Mouse (Mus musculus): ENCODE data around the gene D730048I06Rik. TPM values are rescaled to one million over a fixed set of nuclear protein-coding genes. Genes with fewer than 3 reads are reported as not detected.
"Not testable (repeated sequence)": the region's sequence is repeated elsewhere in the genome, so short reads cannot be mapped to it uniquely, and the experiment has no call there.

The D730048I06Rik gene
- not detected for total RNA-seq (2021)

GRCm38 (mm10) chr9:35790001-35790400 is at the start of gene D730048I06Rik, which contains the start of gene Gm27235:
Gene D730048I06Rik, minus strand, starts transcription at chr9:35790112.
Gene Gm27235, minus strand, starts transcription at chr9:35790101.
- no peak for DNase-seq (ENCODE audit: extremely low spot score in 1 of 2, low spot score in 1 of 2)

- DNase-seq (ENCODE audit: extremely low spot score in 1 of 2, low spot score in 1 of 2): not testable (repeated sequence)
Observed at GRCm38 (mm10) chr9:35817881-35818280, 28.0 kb upstream of the D730048I06Rik start.

GRCm38 (mm10) chr9:35798146-35798545 is 8.2 kb upstream of the D730048I06Rik start:
- no peak for DNase-seq (ENCODE audit: extremely low spot score in 1 of 2, low spot score in 1 of 2)

- DNase-seq (ENCODE audit: extremely low spot score in 1 of 2, low spot score in 1 of 2): no peak
Observed at GRCm38 (mm10) chr9:35778009-35778408, 11.9 kb downstream of the D730048I06Rik start, which contains the start of gene Gm17727. Gene Gm17727, minus strand, starts transcription at chr9:35778109.

- DNase-seq (ENCODE audit: extremely low spot score in 1 of 2, low spot score in 1 of 2): no peak
Observed at GRCm38 (mm10) chr9:35756843-35757242, 33.1 kb downstream of the D730048I06Rik start.

GRCm38 (mm10) chr9:35740749-35741148 is 49.2 kb downstream of the D730048I06Rik start, which contains the start of gene Gm17677:
Gene Gm17677, plus strand, starts transcription at chr9:35741049.
- DNase-seq (ENCODE audit: extremely low spot score in 1 of 2, low spot score in 1 of 2): no peak

Other genes with a start within 250 kb of the D730048I06Rik start
- 10 to 100 TPM; 14.1 to 14.9 TPM for gene Ddx25, start 231.6 kb downstream of the D730048I06Rik start, total RNA-seq (2021)
- gene Pus3, start 231.5 kb downstream of the D730048I06Rik start, total RNA-seq (2021): 10 to 100 TPM; 11.3 to 12.0 TPM
- gene Pate2, start 219.8 kb downstream of the D730048I06Rik start, total RNA-seq (2021): 1 to 10 TPM in 1 of 2 experiments, under 1 TPM in 1; 0.62 to 1.5 TPM
- 10 to 100 TPM; 12.9 to 13.1 TPM for gene Hyls1, start 219.7 kb downstream of the D730048I06Rik start, total RNA-seq (2021)
- not detected for gene Pate4, start 178.2 kb downstream of the D730048I06Rik start, total RNA-seq (2021)
- gene Pate3, start 141.9 kb downstream of the D730048I06Rik start, total RNA-seq (2021): not detected
- gene Pate1, start 102.7 kb downstream of the D730048I06Rik start, total RNA-seq (2021): not detected
- not detected for gene Gm17677, start 49.1 kb downstream of the D730048I06Rik start, total RNA-seq (2021)
- gene Gm17727, start 12.0 kb downstream of the D730048I06Rik start, total RNA-seq (2021): not detected
- gene Gm27235, start within 50 bp of the D730048I06Rik start, total RNA-seq (2021): not detected
- gene 9230110F15Rik, start 54.0 kb upstream of the D730048I06Rik start, total RNA-seq (2021): not detected
- gene 9230113P08Rik, start 118.3 kb upstream of the D730048I06Rik start, total RNA-seq (2021): not detected